Mouse (Mus musculus): Measurements from ENCODE around the gene Sh3kbp1. TPM values are rescaled to one million over a fixed set of nuclear protein-coding genes. Genes with fewer than 3 reads are reported as not detected.

The Sh3kbp1 gene
- polyA plus RNA-seq, 1 experiment from 2014 or later, result 132 TPM

- Histone ChIP-seq H3K4me2 (ENCODE audit: low read length) (no peak overlapping the region), H3K4me1 (ENCODE audit: control insufficient read depth in 2 of 2, insufficient read depth in 2 of 2, low read length in 2 of 2) (no peaks in the 10 kb centered on the region), H3K27me3 (ENCODE audit: control insufficient read depth, insufficient read depth, low read length) (no peaks in the 10 kb centered on the region), H3K27ac (replicated peaks in 1 of 2; ENCODE audit: control insufficient read depth in 1 of 2, insufficient read depth in 1 of 2, low read depth in 2 of 2, low read length in 2 of 2) (no peak overlapping the region), H3K9ac (ENCODE audit: low read length) (no peak overlapping the region), H3K4me3 (ENCODE audit: control insufficient read depth in 1 of 2, insufficient read depth in 1 of 2, low read depth in 1 of 2, low read length in 2 of 2) (no peak overlapping the region), H3K9me3 (ENCODE audit: control insufficient read depth, low read length) (no peaks in the 10 kb centered on the region), H3K36me3 (ENCODE audit: control insufficient read depth, insufficient read depth, low read length) (no peaks in the 10 kb centered on the region)
- 77% methylated on average over 6 of the region's 6 CpGs for WGBS
- no peak for ATAC-seq (ENCODE audit: insufficient number of reproducible peaks, insufficient read depth, low FRiP score, low read depth)
Observed at GRCm38 (mm10) chrX:159995808-159996207, 368.7 kb downstream of the Sh3kbp1 start.

Other genes with a start within 250 kb of the Sh3kbp1 start
- gene Map7d2, start 212.7 kb upstream of the Sh3kbp1 start, polyA plus RNA-seq (2014; fragmentation: Nextera tagmentation; extraction: Ambion mirVana), result 0.61 and 0.86 TPM in 2 replicates
- gene Bclaf3, start 100.6 kb upstream of the Sh3kbp1 start, polyA plus RNA-seq (2014; fragmentation: Nextera tagmentation; extraction: Ambion mirVana), result 12.1 and 14.1 TPM in 2 replicates

Measured in heart, embryonic 14.5 days (tissue).